Mouse (Mus musculus): ENCODE measurements around the gene Klrg2. TPM values are rescaled to one million over a fixed set of nuclear protein-coding genes. Genes with fewer than 3 reads are reported as not detected.

Klrg2 gene
- polyA plus RNA-seq, 1 experiment from 2014 or later: 0.09 TPM

- under 1% methylated on average over 41 of the region's 84 CpGs for WGBS
- H3K9me3 ChIP-seq (ENCODE audit: control insufficient read depth, low read length): no peaks in the 10 kb centered on the region
- no peak within 1 kb of the TSS for H3K27ac ChIP-seq (ENCODE audit: low read length)
- H3K27me3 ChIP-seq (ENCODE audit: control insufficient read depth, insufficient read depth, low read depth, low read length): peaks cover 31% of the 10 kb centered on the region
- peaks cover 3% of the 10 kb centered on the region; the same call in 1 of the 2 replicates for H3K4me1 ChIP-seq (replicated peaks; ENCODE audit: control insufficient read depth, insufficient read depth, low read length)
- H3K36me3 ChIP-seq (ENCODE audit: control insufficient read depth, insufficient read depth, low read length): no peaks in the 10 kb centered on the region
- H3K4me2 ChIP-seq (ENCODE audit: low read depth, low read length): peak within 1 kb of the TSS; percentile 97
- peak; percentile 78 for ATAC-seq (ENCODE audit: low read depth)
- H3K9ac ChIP-seq (ENCODE audit: low read length): peak within 1 kb of the TSS; percentile 59
- peak within 1 kb of the TSS; percentile 62 for H3K4me3 ChIP-seq (ENCODE audit: low read length)
Observed at GRCm38 (mm10) chr6:38662714-38663615, 25.9 kb upstream of the Klrg2 start, which contains the start of gene Clec2l. Gene Clec2l, plus strand, starts transcription at chr6:38663069.

GRCm38 (mm10) chr6:38661626-38662025 is 24.6 kb upstream of the Klrg2 start:
- WGBS: 67% methylated on average over 4 of the region's 4 CpGs
- Histone ChIP-seq H3K27me3 (ENCODE audit: control insufficient read depth, insufficient read depth, low read depth, low read length) (peaks cover 31% of the 10 kb centered on the region), H3K4me3 (ENCODE audit: low read length) (no peak overlapping the region), H3K4me2 (ENCODE audit: low read depth, low read length) (no peak overlapping the region), H3K36me3 (ENCODE audit: control insufficient read depth, insufficient read depth, low read length) (no peaks in the 10 kb centered on the region), H3K27ac (ENCODE audit: low read length) (no peak overlapping the region), H3K4me1 (replicated peaks; ENCODE audit: control insufficient read depth, insufficient read depth, low read length) (peaks cover 3% of the 10 kb centered on the region; the same call in 1 of the 2 replicates), H3K9ac (ENCODE audit: low read length) (no peak overlapping the region), H3K9me3 (ENCODE audit: control insufficient read depth, low read length) (no peaks in the 10 kb centered on the region)
- ATAC-seq (ENCODE audit: low read depth): no peak

GRCm38 (mm10) chr6:38650263-38650937 is 13.4 kb upstream of the Klrg2 start:
- H3K4me1 ChIP-seq (replicated peaks; ENCODE audit: control insufficient read depth, insufficient read depth, low read length): no peaks in the 10 kb centered on the region
- H3K9ac ChIP-seq (ENCODE audit: low read length): no peak overlapping the region
- H3K36me3 ChIP-seq (ENCODE audit: control insufficient read depth, insufficient read depth, low read length): no peaks in the 10 kb centered on the region
- peaks cover 5% of the 10 kb centered on the region; the same call in 1 of the 2 replicates for H3K9me3 ChIP-seq (ENCODE audit: control insufficient read depth, low read length)
- ATAC-seq (ENCODE audit: low read depth): 0 out of 2 replicates have a peak, but pooled peaks have one; percentile 56
- H3K27me3 ChIP-seq (ENCODE audit: control insufficient read depth, insufficient read depth, low read depth, low read length): no peaks in the 10 kb centered on the region
- H3K4me2 ChIP-seq (ENCODE audit: low read depth, low read length): no peak overlapping the region
- no peak overlapping the region for H3K27ac ChIP-seq (ENCODE audit: low read length)
- 36% methylated on average over 14 of the region's 14 CpGs for WGBS
- no peak overlapping the region for H3K4me3 ChIP-seq (ENCODE audit: low read length)

GRCm38 (mm10) chr6:38649545-38649944 is 12.5 kb upstream of the Klrg2 start:
- H3K4me1 ChIP-seq (replicated peaks; ENCODE audit: control insufficient read depth, insufficient read depth, low read length): no peaks in the 10 kb centered on the region
- H3K9ac ChIP-seq (ENCODE audit: low read length): no peak overlapping the region
- 66% methylated on average over 3 of the region's 3 CpGs for WGBS
- H3K4me2 ChIP-seq (ENCODE audit: low read depth, low read length): no peak overlapping the region
- ATAC-seq (ENCODE audit: low read depth): no peak
- no peak overlapping the region for H3K27ac ChIP-seq (ENCODE audit: low read length)
- no peaks in the 10 kb centered on the region for H3K36me3 ChIP-seq (ENCODE audit: control insufficient read depth, insufficient read depth, low read length)
- peaks cover 5% of the 10 kb centered on the region; the same call in 1 of the 2 replicates for H3K9me3 ChIP-seq (ENCODE audit: control insufficient read depth, low read length)
- no peaks in the 10 kb centered on the region for H3K27me3 ChIP-seq (ENCODE audit: control insufficient read depth, insufficient read depth, low read depth, low read length)
- H3K4me3 ChIP-seq (ENCODE audit: low read length): no peak overlapping the region

- Histone ChIP-seq H3K4me1 (replicated peaks; ENCODE audit: control insufficient read depth, insufficient read depth, low read length) (no peaks in the 10 kb centered on the region), H3K4me3 (ENCODE audit: low read length) (no peak overlapping the region), H3K27me3 (ENCODE audit: control insufficient read depth, insufficient read depth, low read depth, low read length) (peaks cover 40% of the 10 kb centered on the region), H3K36me3 (ENCODE audit: control insufficient read depth, insufficient read depth, low read length) (no peaks in the 10 kb centered on the region), H3K4me2 (ENCODE audit: low read depth, low read length) (no peak overlapping the region), H3K9me3 (ENCODE audit: control insufficient read depth, low read length) (no peaks in the 10 kb centered on the region), H3K9ac (ENCODE audit: low read length) (no peak overlapping the region), H3K27ac (ENCODE audit: low read length) (no peak overlapping the region)
- 83% methylated on average over 3 of the region's 3 CpGs for WGBS
- no peak for ATAC-seq (ENCODE audit: low read depth)
Observed at GRCm38 (mm10) chr6:38643039-38643438, 6.0 kb upstream of the Klrg2 start.

- H3K4me2 ChIP-seq (ENCODE audit: low read depth, low read length): no peak overlapping the region
- H3K27ac ChIP-seq (ENCODE audit: low read length): no peak overlapping the region
- no peak overlapping the region for H3K9ac ChIP-seq (ENCODE audit: low read length)
- ATAC-seq (ENCODE audit: low read depth): 0 out of 2 replicates have a peak, but pooled peaks have one; percentile 20
- 59% methylated on average over 5 of the region's 5 CpGs for WGBS
- H3K27me3 ChIP-seq (ENCODE audit: control insufficient read depth, insufficient read depth, low read depth, low read length): peaks cover 44% of the 10 kb centered on the region
- no peaks in the 10 kb centered on the region for H3K4me1 ChIP-seq (replicated peaks; ENCODE audit: control insufficient read depth, insufficient read depth, low read length)
- no peak overlapping the region for H3K4me3 ChIP-seq (ENCODE audit: low read length)
- H3K9me3 ChIP-seq (ENCODE audit: control insufficient read depth, low read length): no peaks in the 10 kb centered on the region
- H3K36me3 ChIP-seq (ENCODE audit: control insufficient read depth, insufficient read depth, low read length): no peaks in the 10 kb centered on the region
Observed at GRCm38 (mm10) chr6:38642593-38642992, 5.6 kb upstream of the Klrg2 start.

GRCm38 (mm10) chr6:38641645-38642044 is 4.6 kb upstream of the Klrg2 start:
- 40% methylated on average over 5 of the region's 5 CpGs for WGBS
- Histone ChIP-seq H3K36me3 (ENCODE audit: control insufficient read depth, insufficient read depth, low read length) (no peaks in the 10 kb centered on the region), H3K9ac (ENCODE audit: low read length) (no peak overlapping the region), H3K9me3 (ENCODE audit: control insufficient read depth, low read length) (no peaks in the 10 kb centered on the region), H3K4me3 (ENCODE audit: low read length) (no peak overlapping the region), H3K27me3 (ENCODE audit: control insufficient read depth, insufficient read depth, low read depth, low read length) (peaks cover 51% of the 10 kb centered on the region), H3K27ac (ENCODE audit: low read length) (no peak overlapping the region), H3K4me2 (ENCODE audit: low read depth, low read length) (no peak overlapping the region), H3K4me1 (replicated peaks; ENCODE audit: control insufficient read depth, insufficient read depth, low read length) (peaks cover 6% of the 10 kb centered on the region)
- no peak for ATAC-seq (ENCODE audit: low read depth)

- peaks cover 55% of the 10 kb centered on the region for H3K27me3 ChIP-seq (ENCODE audit: control insufficient read depth, insufficient read depth, low read depth, low read length)
- ATAC-seq (ENCODE audit: low read depth): no peak
- H3K36me3 ChIP-seq (ENCODE audit: control insufficient read depth, insufficient read depth, low read length): no peaks in the 10 kb centered on the region
- H3K4me2 ChIP-seq (ENCODE audit: low read depth, low read length): no peak overlapping the region
- H3K4me3 ChIP-seq (ENCODE audit: low read length): no peak overlapping the region
- H3K9ac ChIP-seq (ENCODE audit: low read length): no peak overlapping the region
- H3K9me3 ChIP-seq (ENCODE audit: control insufficient read depth, low read length): no peaks in the 10 kb centered on the region
- H3K27ac ChIP-seq (ENCODE audit: low read length): no peak overlapping the region
- peaks cover 10% of the 10 kb centered on the region for H3K4me1 ChIP-seq (replicated peaks; ENCODE audit: control insufficient read depth, insufficient read depth, low read length)
- 59% methylated on average over 5 of the region's 5 CpGs for WGBS
Observed at GRCm38 (mm10) chr6:38641228-38641627, 4.2 kb upstream of the Klrg2 start.

GRCm38 (mm10) chr6:38640401-38640800 is 3.4 kb upstream of the Klrg2 start:
- Histone ChIP-seq H3K27ac (ENCODE audit: low read length) (no peak overlapping the region), H3K4me2 (ENCODE audit: low read depth, low read length) (no peak overlapping the region), H3K4me1 (replicated peaks; ENCODE audit: control insufficient read depth, insufficient read depth, low read length) (peaks cover 15% of the 10 kb centered on the region), H3K27me3 (ENCODE audit: control insufficient read depth, insufficient read depth, low read depth, low read length) (peaks cover 64% of the 10 kb centered on the region), H3K9ac (ENCODE audit: low read length) (no peak overlapping the region), H3K36me3 (ENCODE audit: control insufficient read depth, insufficient read depth, low read length) (no peaks in the 10 kb centered on the region), H3K4me3 (ENCODE audit: low read length) (no peak overlapping the region), H3K9me3 (ENCODE audit: control insufficient read depth, low read length) (no peaks in the 10 kb centered on the region)
- 44% methylated on average over 11 of the region's 11 CpGs for WGBS
- no peak for ATAC-seq (ENCODE audit: low read depth)

Measured in lung, embryonic 16.5 days (tissue).